ENCODE assay signal across 21 mouse cellular contexts in the genomic region with DNA sequence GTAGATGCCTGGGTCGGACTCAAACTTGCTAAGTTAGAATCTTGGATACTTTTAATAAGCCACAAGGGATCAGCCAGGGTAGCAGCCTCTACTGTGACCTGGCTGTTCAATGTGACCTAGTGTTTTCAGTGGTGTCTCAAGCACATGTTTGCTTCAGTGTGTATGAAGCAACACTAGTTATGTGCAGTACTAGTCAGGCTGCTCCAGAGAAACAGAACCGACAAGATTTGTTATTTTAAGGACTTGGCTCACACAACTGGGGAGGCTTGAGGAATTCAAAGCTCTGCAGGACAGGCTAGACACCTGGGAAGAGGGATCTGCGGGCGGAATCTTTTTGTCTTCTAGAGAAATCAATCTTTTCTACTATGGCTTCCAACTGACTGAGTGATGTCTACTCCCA.
DNase-seq lines count a peak whose midpoint lies in the region; ATAC-seq and TF ChIP-seq lines count a peak whose summit lies in the region.
"Had no signal": no experiment of that assay in that cellular context is flagged by ENCODE, and none has a peak within 500 bp of the region (broad histone marks: within the 10 kb centered on the region; RNA-seq: fewer than 3 reads in every experiment).

No protein-coding gene starts in this region.

- no peaks in the 10 kb centered on the region for H3K4me1 ChIP-seq in liver, embryonic 16.5 days (ENCODE audit: control insufficient read depth, low read depth, low read length)
- no peaks in the 10 kb centered on the region for H3K4me1 ChIP-seq in liver, embryonic 11.5 days (replicated peaks; ENCODE audit: control insufficient read depth, insufficient read depth, low read length)
- no peaks in the 10 kb centered on the region for H3K4me1 ChIP-seq in lung, postnatal 0 days (ENCODE audit: insufficient read depth, low read depth, low read length)
- H3K4me1 ChIP-seq: forebrain, embryonic 12.5 days had no signal

- no peak overlapping the region for H3K27ac ChIP-seq in liver, embryonic 16.5 days (ENCODE audit: low read length)
- H3K27ac ChIP-seq in liver, embryonic 11.5 days (ENCODE audit: low read depth, low read length) = no peak overlapping the region
- no peak overlapping the region for H3K27ac ChIP-seq in lung, postnatal 0 days (ENCODE audit: low read length)
- H3K27ac ChIP-seq: embryonic facial prominence, embryonic 13.5 days; forebrain, embryonic 10.5 days; forebrain, embryonic 12.5 days had no signal

- ATAC-seq in liver, embryonic 16.5 days (ENCODE audit: low read depth) = peak; percentile 48; the same call in 1 of the 2 replicates
- no peak for ATAC-seq in liver, embryonic 11.5 days (replicated peaks; ENCODE audit: low FRiP score)
- no peak for ATAC-seq in lung, postnatal 0 days
- ATAC-seq: activated CD4-positive, CD25-positive, alpha-beta regulatory T cell, adult 4 months; forebrain, embryonic 14.5 days; forebrain, embryonic 16.5 days; Patski had no signal

- no peak for TF ChIP-seq CTCF in lung, postnatal 0 days (IDR thresholded peaks at IDR 0.05)

- H3K4me3 ChIP-seq in liver, embryonic 16.5 days (ENCODE audit: low read depth, low read length) = no peak overlapping the region
- no peak overlapping the region for H3K4me3 ChIP-seq in liver, embryonic 11.5 days (ENCODE audit: low read depth, low read length)
- no peak overlapping the region for H3K4me3 ChIP-seq in lung, postnatal 0 days (ENCODE audit: low read depth, low read length)
- H3K4me3 ChIP-seq: embryonic facial prominence, embryonic 13.5 days; forebrain, embryonic 10.5 days; forebrain, embryonic 12.5 days had no signal

- no peak for TF ChIP-seq EP300 in lung, postnatal 0 days (IDR thresholded peaks at IDR 0.05)

- no peaks in the 10 kb centered on the region for H3K27me3 ChIP-seq in liver, embryonic 16.5 days (ENCODE audit: control insufficient read depth, insufficient read depth, low read depth, low read length)
- no peaks in the 10 kb centered on the region for H3K27me3 ChIP-seq in liver, embryonic 11.5 days (replicated peaks; ENCODE audit: control insufficient read depth, insufficient read depth, low read length)
- no peaks in the 10 kb centered on the region for H3K27me3 ChIP-seq in lung, postnatal 0 days (replicated peaks; ENCODE audit: insufficient read depth, low read length)
- H3K27me3 ChIP-seq: embryonic facial prominence, embryonic 13.5 days; forebrain, embryonic 12.5 days; Patski had no signal

- no peaks in the 10 kb centered on the region for H3K9me3 ChIP-seq in liver, embryonic 16.5 days (replicated peaks; ENCODE audit: control insufficient read depth, low read length)
- H3K9me3 ChIP-seq in liver, embryonic 11.5 days (ENCODE audit: control insufficient read depth, low read length) = no peaks in the 10 kb centered on the region
- no peaks in the 10 kb centered on the region for H3K9me3 ChIP-seq in lung, postnatal 0 days (ENCODE audit: low read length)
- H3K9me3 ChIP-seq: embryonic facial prominence, embryonic 13.5 days; forebrain, embryonic 10.5 days; forebrain, embryonic 12.5 days had no signal

- no peak for DNase-seq in liver, embryonic 11.5 days (ENCODE audit: low spot score)
- peak; percentile 7 for DNase-seq in lung, postnatal 0 days (ENCODE audit: low spot score)
- DNase-seq in lung, postnatal 36 days = no peak
- DNase-seq in fat pad, adult 2 months (ENCODE audit: extremely low read depth, low read depth, low spot score) = peak; percentile 54
- DNase-seq in heart, adult 9 months (ENCODE audit: low spot score in 2 of 2) = no peak
- DNase-seq: adrenal gland, adult 8-10 months; adrenal gland, postnatal 14 days; adrenal gland, postnatal 36 days; cerebellum, adult 11-12 months; cerebellum, adult 2 months; cerebellum, adult 9-10 months; cerebellum, postnatal 10 days; cerebellum, postnatal 25 days had no signal

- H3K9ac ChIP-seq in liver, embryonic 16.5 days (ENCODE audit: low read depth, low read length) = no peak overlapping the region
- no peak overlapping the region for H3K9ac ChIP-seq in liver, embryonic 11.5 days (ENCODE audit: low read depth, low read length)
- H3K9ac ChIP-seq in lung, postnatal 0 days (replicated peaks; ENCODE audit: low read depth) = no peak overlapping the region
- H3K9ac ChIP-seq: embryonic facial prominence, embryonic 13.5 days; forebrain, embryonic 12.5 days had no signal

- WGBS in liver, embryonic 16.5 days (ENCODE audit: insufficient replicate concordance) = 49% methylated on average over 4 of the region's 4 CpGs
- WGBS in liver, embryonic 11.5 days = 70% methylated on average over 4 of the region's 4 CpGs
- 47% methylated on average over 4 of the region's 4 CpGs for WGBS in lung, postnatal 0 days

- H3K4me2 ChIP-seq in liver, embryonic 16.5 days (ENCODE audit: low read depth, low read length) = no peak overlapping the region
- H3K4me2 ChIP-seq in liver, embryonic 11.5 days = no peak overlapping the region
- H3K4me2 ChIP-seq in lung, postnatal 0 days (replicated peaks; ENCODE audit: low read depth, low read length) = no peak overlapping the region
- H3K4me2 ChIP-seq: embryonic facial prominence, embryonic 13.5 days; forebrain, embryonic 12.5 days had no signal

- no peaks in the 10 kb centered on the region for H3K36me3 ChIP-seq in liver, embryonic 16.5 days (ENCODE audit: control insufficient read depth, insufficient read depth)
- H3K36me3 ChIP-seq in liver, embryonic 11.5 days (ENCODE audit: control insufficient read depth, insufficient read depth, low read length) = no peaks in the 10 kb centered on the region
- no peaks in the 10 kb centered on the region for H3K36me3 ChIP-seq in lung, postnatal 0 days (ENCODE audit: insufficient read depth, low read length)
- H3K36me3 ChIP-seq: embryonic facial prominence, embryonic 13.5 days; forebrain, embryonic 10.5 days; forebrain, embryonic 12.5 days had no signal

Comparison
In these comparisons a context has a peak if more than half of its experiments do, and no peak if none do; other contexts are left out.
1. DNase-seq: peak in lung, postnatal 0 days (single experiment) and fat pad, adult 2 months (single experiment); none in liver, embryonic 11.5 days (single experiment), lung, postnatal 36 days (single experiment) and heart, adult 9 months (0 of 2).